23 mouse cellular contexts compared by ENCODE assay signal in genomic region chr10:60391661-60392060, GRCm38 (mm10). TPM values are rescaled to one million over a fixed set of nuclear protein-coding genes. Genes with fewer than 3 reads are reported as not detected.
A peak's percentile ranks its signal among the peaks of the same experiment; 100 is the strongest.
DNase-seq lines count a peak whose midpoint lies in the region; ATAC-seq and TF ChIP-seq lines count a peak whose summit lies in the region.
"Had no signal": no experiment of that assay in that cellular context is flagged by ENCODE, and none has a peak within 500 bp of the region (broad histone marks: within the 10 kb centered on the region; RNA-seq: fewer than 3 reads in every experiment).

No protein-coding gene starts in this region.

- H3K27ac ChIP-seq in hindbrain, embryonic 16.5 days (ENCODE audit: low read depth, low read length) = no peak overlapping the region
- H3K27ac ChIP-seq in hindbrain, embryonic 12.5 days = no peak overlapping the region
- no peak overlapping the region for H3K27ac ChIP-seq in midbrain, embryonic 15.5 days
- H3K27ac ChIP-seq in midbrain, embryonic 13.5 days = no peak overlapping the region
- no peak overlapping the region for H3K27ac ChIP-seq in midbrain, postnatal 0 days (ENCODE audit: low read depth, low read length)
- H3K27ac ChIP-seq: embryonic facial prominence, embryonic 12.5 days; forebrain, embryonic 15.5 days; heart, adult 2 months; heart, embryonic 15.5 days had no signal

- no peak overlapping the region for H3K4me3 ChIP-seq in hindbrain, embryonic 16.5 days (ENCODE audit: low read length)
- H3K4me3 ChIP-seq in hindbrain, embryonic 12.5 days = no peak overlapping the region
- H3K4me3 ChIP-seq in midbrain, embryonic 15.5 days = no peak overlapping the region
- no peak overlapping the region for H3K4me3 ChIP-seq in midbrain, embryonic 13.5 days (replicated peaks)
- H3K4me3 ChIP-seq in midbrain, postnatal 0 days (ENCODE audit: low read depth, low read length) = no peak overlapping the region
- H3K4me3 ChIP-seq: embryonic facial prominence, embryonic 12.5 days; forebrain, embryonic 15.5 days; heart, adult 2 months; heart, embryonic 15.5 days had no signal

- no peaks in the 10 kb centered on the region for H3K27me3 ChIP-seq in hindbrain, embryonic 16.5 days (replicated peaks; ENCODE audit: control insufficient read depth, insufficient read depth, low read length)
- 0 out of 2 replicates have a peak, but pooled peaks cover 2% of the 10 kb centered on the region for H3K27me3 ChIP-seq in hindbrain, embryonic 12.5 days
- no peaks in the 10 kb centered on the region for H3K27me3 ChIP-seq in midbrain, embryonic 15.5 days (replicated peaks)
- no peaks in the 10 kb centered on the region for H3K27me3 ChIP-seq in midbrain, embryonic 13.5 days
- no peaks in the 10 kb centered on the region for H3K27me3 ChIP-seq in midbrain, postnatal 0 days (ENCODE audit: insufficient read depth, low read length)
- H3K27me3 ChIP-seq: embryonic facial prominence, embryonic 12.5 days; forebrain, embryonic 15.5 days; heart, embryonic 15.5 days; Patski had no signal

- TF ChIP-seq CTCF in midbrain, postnatal 0 days (IDR thresholded peaks at IDR 0.05) = no peak

- H3K4me2 ChIP-seq in hindbrain, embryonic 16.5 days (ENCODE audit: low read length) = no peak overlapping the region
- no peak overlapping the region for H3K4me2 ChIP-seq in hindbrain, embryonic 12.5 days (replicated peaks)
- H3K4me2 ChIP-seq in midbrain, embryonic 15.5 days = no peak overlapping the region
- no peak overlapping the region for H3K4me2 ChIP-seq in midbrain, embryonic 13.5 days (replicated peaks)
- H3K4me2 ChIP-seq in midbrain, postnatal 0 days (ENCODE audit: low read depth, low read length, poor library complexity, severe bottlenecking) = no peak overlapping the region
- H3K4me2 ChIP-seq: embryonic facial prominence, embryonic 12.5 days; forebrain, embryonic 15.5 days; heart, embryonic 11.5 days; heart, embryonic 15.5 days had no signal

- WGBS in hindbrain, embryonic 16.5 days = 68% methylated on average over 9 of the region's 9 CpGs
- WGBS in hindbrain, embryonic 12.5 days = 80% methylated on average over 9 of the region's 9 CpGs
- WGBS in midbrain, embryonic 15.5 days = 79% methylated on average over 9 of the region's 9 CpGs
- 83% methylated on average over 9 of the region's 9 CpGs for WGBS in midbrain, embryonic 13.5 days
- WGBS in midbrain, postnatal 0 days = 68% methylated on average over 9 of the region's 9 CpGs

- H3K9ac ChIP-seq in hindbrain, embryonic 16.5 days (ENCODE audit: low read depth, low read length) = no peak overlapping the region
- no peak overlapping the region for H3K9ac ChIP-seq in hindbrain, embryonic 12.5 days
- no peak overlapping the region for H3K9ac ChIP-seq in midbrain, embryonic 15.5 days
- H3K9ac ChIP-seq in midbrain, embryonic 13.5 days (replicated peaks) = no peak overlapping the region
- H3K9ac ChIP-seq in midbrain, postnatal 0 days (replicated peaks; ENCODE audit: low read length, poor library complexity, severe bottlenecking) = no peak overlapping the region
- H3K9ac ChIP-seq: embryonic facial prominence, embryonic 12.5 days; forebrain, embryonic 15.5 days; heart, embryonic 15.5 days had no signal

- DNase-seq in R1 (ENCODE audit: low read depth, low spot score) = peak; percentile 22
- DNase-seq in midbrain, postnatal 0 days (ENCODE audit: low spot score) = peak; percentile 30
- DNase-seq in adrenal gland, postnatal 25 days = no peak
- no peak for DNase-seq in left cerebral cortex, adult 9 months (ENCODE audit: low spot score in 2 of 2)
- DNase-seq: adrenal gland, adult 2 months; adrenal gland, postnatal 36 days; cerebellum, adult 11-12 months; cerebellum, adult 9-10 months; cerebellum, postnatal 25 days; gastrocnemius, postnatal 14 days; heart, adult 2 months; heart, postnatal 14 days had no signal

- ATAC-seq in hindbrain, embryonic 16.5 days = 0 out of 2 replicates have a peak, but pooled peaks have one; percentile 49
- no peak for ATAC-seq in hindbrain, embryonic 12.5 days (ENCODE audit: low FRiP score)
- ATAC-seq in midbrain, embryonic 15.5 days (replicated peaks) = 0 out of 2 replicates have a peak, but pooled peaks have one; percentile 42
- ATAC-seq in midbrain, embryonic 13.5 days = no peak; the same call in 1 of the 2 replicates
- peak; percentile 35; the same call in 1 of the 2 replicates for ATAC-seq in midbrain, postnatal 0 days (ENCODE audit: low FRiP score)
- ATAC-seq: forebrain, embryonic 15.5 days; Patski had no signal

- H3K36me3 ChIP-seq in hindbrain, embryonic 16.5 days (ENCODE audit: control insufficient read depth, insufficient read depth, low read length) = no peaks in the 10 kb centered on the region
- no peaks in the 10 kb centered on the region for H3K36me3 ChIP-seq in hindbrain, embryonic 12.5 days
- no peaks in the 10 kb centered on the region for H3K36me3 ChIP-seq in midbrain, embryonic 15.5 days (replicated peaks)
- no peaks in the 10 kb centered on the region for H3K36me3 ChIP-seq in midbrain, embryonic 13.5 days
- H3K36me3 ChIP-seq in midbrain, postnatal 0 days (ENCODE audit: insufficient read depth, low read length) = no peaks in the 10 kb centered on the region
- H3K36me3 ChIP-seq: embryonic facial prominence, embryonic 12.5 days; forebrain, embryonic 15.5 days; heart, embryonic 15.5 days had no signal

- no peaks in the 10 kb centered on the region; the same call in 1 of the 2 replicates for H3K4me1 ChIP-seq in hindbrain, embryonic 16.5 days (ENCODE audit: control insufficient read depth, insufficient read depth, low read depth, low read length)
- H3K4me1 ChIP-seq in hindbrain, embryonic 12.5 days = peaks cover 12% of the 10 kb centered on the region
- no peaks in the 10 kb centered on the region for H3K4me1 ChIP-seq in midbrain, embryonic 15.5 days
- H3K4me1 ChIP-seq in midbrain, embryonic 13.5 days (replicated peaks) = peaks cover 9% of the 10 kb centered on the region
- H3K4me1 ChIP-seq in midbrain, postnatal 0 days (ENCODE audit: insufficient read depth, low read length) = no peaks in the 10 kb centered on the region
- H3K4me1 ChIP-seq: embryonic facial prominence, embryonic 12.5 days; forebrain, embryonic 15.5 days had no signal

- H3K9me3 ChIP-seq in hindbrain, embryonic 16.5 days (ENCODE audit: control insufficient read depth, low read length) = no peaks in the 10 kb centered on the region
- H3K9me3 ChIP-seq in hindbrain, embryonic 12.5 days (replicated peaks) = no peaks in the 10 kb centered on the region
- H3K9me3 ChIP-seq in midbrain, embryonic 15.5 days = no peaks in the 10 kb centered on the region
- H3K9me3 ChIP-seq in midbrain, embryonic 13.5 days = no peaks in the 10 kb centered on the region
- no peaks in the 10 kb centered on the region for H3K9me3 ChIP-seq in midbrain, postnatal 0 days (ENCODE audit: low read length)
- H3K9me3 ChIP-seq: embryonic facial prominence, embryonic 12.5 days; forebrain, embryonic 15.5 days; heart, embryonic 15.5 days had no signal

RNA-seq across cellular contexts. Expression of gene Gm17455, which starts 7.9 kb away (rescaled TPM):
- polyA plus RNA-seq in hindbrain, embryonic 16.5 days (2015; fragmentation: Nextera tagmentation; extraction: Ambion mirVana) = 13.3 and 14.0 TPM in 2 replicates
- polyA plus RNA-seq in hindbrain, embryonic 12.5 days (2016; fragmentation: Nextera tagmentation; extraction: Ambion mirVana) = 5.6 and 9.0 TPM in 2 replicates
- 8.9 and 11.0 TPM in 2 replicates for polyA plus RNA-seq in midbrain, embryonic 15.5 days (2015; fragmentation: Nextera tagmentation; extraction: Ambion mirVana)
- 4.9 and 7.9 TPM in 2 replicates for polyA plus RNA-seq in midbrain, embryonic 13.5 days (2015; fragmentation: Nextera tagmentation; extraction: Ambion mirVana)
- 0.93 and 1.9 TPM in 2 replicates for total RNA-seq in midbrain, postnatal 0 days (2014; rRNA removed)
- 6.9 and 12.5 TPM in 2 replicates for polyA plus RNA-seq in midbrain, postnatal 0 days (2015; fragmentation: Nextera tagmentation; extraction: Ambion mirVana)
- not detected in 2 replicates for total RNA-seq in adrenal gland, postnatal 25 days (2021)
- total RNA-seq: adrenal gland, adult 2 months; adrenal gland, postnatal 36 days; heart, adult 2 months; heart, postnatal 14 days; hematopoietic stem cell, adult 5-6 weeks had no signal
- polyA plus RNA-seq: C2C12, Patski had no signal

RNA-seq across cellular contexts. Expression of gene Vsir, which starts 45.0 kb away (rescaled TPM):
- polyA plus RNA-seq in hindbrain, embryonic 16.5 days (2015; fragmentation: Nextera tagmentation; extraction: Ambion mirVana) = 2.4 TPM in 2 replicates
- 1.9 and 2.9 TPM in 2 replicates for polyA plus RNA-seq in hindbrain, embryonic 12.5 days (2016; fragmentation: Nextera tagmentation; extraction: Ambion mirVana)
- polyA plus RNA-seq in midbrain, embryonic 15.5 days (2015; fragmentation: Nextera tagmentation; extraction: Ambion mirVana) = 2.5 and 3.0 TPM in 2 replicates
- polyA plus RNA-seq in midbrain, embryonic 13.5 days (2015; fragmentation: Nextera tagmentation; extraction: Ambion mirVana) = 1.6 and 1.7 TPM in 2 replicates
- total RNA-seq in midbrain, postnatal 0 days (2014; rRNA removed) = 5.9 and 15.8 TPM in 2 replicates
- polyA plus RNA-seq in midbrain, postnatal 0 days (2015; fragmentation: Nextera tagmentation; extraction: Ambion mirVana) = 3.4 and 3.7 TPM in 2 replicates
- total RNA-seq in adrenal gland, postnatal 25 days (2021) = 6.3 and 11.3 TPM in 2 replicates

Comparison
In these comparisons a context has a peak if more than half of its experiments do, and no peak if none do; other contexts are left out.
1. ATAC-seq: peak in hindbrain, embryonic 16.5 days (single experiment), midbrain, embryonic 15.5 days (single experiment) and midbrain, postnatal 0 days (single experiment); none in hindbrain, embryonic 12.5 days (single experiment) and midbrain, embryonic 13.5 days (single experiment).
2. DNase-seq: peak in R1 (single experiment) and midbrain, postnatal 0 days (single experiment); none in adrenal gland, postnatal 25 days (single experiment) and left cerebral cortex, adult 9 months (0 of 2).